Mouse (Mus musculus): ENCODE results near the gene Cdsn. TPM values are rescaled to one million over a fixed set of nuclear protein-coding genes. Genes with fewer than 3 reads are reported as not detected.

Gene Cdsn
- total and polyA plus RNA-seq, 2 experiments: not detected

DNA sequence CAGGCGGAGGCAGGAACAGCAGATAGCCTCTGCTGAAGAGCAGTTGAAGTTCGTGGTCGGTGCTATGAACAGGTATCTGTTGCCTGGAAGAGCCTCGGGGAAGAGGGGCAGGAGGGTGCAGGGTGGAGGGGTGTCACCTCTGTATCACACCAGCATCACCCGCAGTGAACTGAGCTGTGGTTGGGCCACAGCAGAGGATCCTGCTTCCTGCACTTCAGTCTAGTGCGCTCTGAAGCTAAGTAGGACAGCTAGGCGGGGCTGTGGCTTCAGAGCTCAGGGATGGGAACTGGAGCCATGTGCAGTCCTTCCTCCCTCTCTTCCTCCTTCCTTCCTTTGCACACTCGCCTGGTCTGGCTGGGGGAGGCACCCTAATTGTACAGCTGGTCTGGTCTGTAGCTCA, 25.3 kb upstream of the Cdsn start:
- no peaks in the 10 kb centered on the region for H3K4me1 ChIP-seq (ENCODE audit: control insufficient read depth, insufficient read depth, low read length)
- H3K27ac ChIP-seq (replicated peaks; ENCODE audit: insufficient read depth, low read depth, low read length): no peak overlapping the region
- TF ChIP-seq POLR2A (IDR thresholded peaks at IDR 0.05; ENCODE audit: extremely low read depth, insufficient read depth, low read length): no peak
- no peak for DNase-seq (ENCODE audit: extremely low read depth, low read depth, low spot score)
- H3K4me3 ChIP-seq (ENCODE audit: insufficient read depth, low read depth, low read length): no peak overlapping the region
- H3K79me2 ChIP-seq (ENCODE audit: control insufficient read depth, insufficient read depth, low read length): no peaks in the 10 kb centered on the region
- no peaks in the 10 kb centered on the region for H3K27me3 ChIP-seq (ENCODE audit: control insufficient read depth, insufficient read depth, low read length)
- 86% methylated on average over 8 of the region's 8 CpGs for WGBS
- no peaks in the 10 kb centered on the region for H3K36me3 ChIP-seq (ENCODE audit: control insufficient read depth, insufficient read depth, low read length)
- H3K9ac ChIP-seq (ENCODE audit: low read depth, low read length): no peak overlapping the region

DNA sequence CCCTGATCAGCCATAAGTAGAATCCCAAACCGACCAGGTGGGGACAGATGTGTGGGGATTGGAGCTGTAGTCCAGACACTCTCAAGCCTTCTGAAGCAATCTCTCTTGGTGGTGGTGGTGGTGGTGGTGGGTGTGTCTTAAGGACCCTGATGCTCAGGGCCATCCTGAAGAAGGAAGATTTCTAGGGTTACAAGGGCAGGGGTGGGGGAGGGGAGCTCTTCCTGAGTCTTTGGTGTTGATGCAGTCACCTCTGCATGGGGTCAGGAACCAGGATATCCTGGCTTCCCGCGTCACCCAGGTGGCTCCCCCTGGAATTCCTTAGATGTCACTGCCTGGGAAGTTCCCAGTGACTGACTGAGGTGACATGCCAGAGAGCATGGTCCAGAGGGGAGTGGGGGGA, 19.6 kb upstream of the Cdsn start:
- no peak overlapping the region for H3K27ac ChIP-seq (replicated peaks; ENCODE audit: insufficient read depth, low read depth, low read length)
- H3K79me2 ChIP-seq (ENCODE audit: control insufficient read depth, insufficient read depth, low read length): no peaks in the 10 kb centered on the region
- DNase-seq (ENCODE audit: extremely low read depth, low read depth, low spot score): no peak
- H3K36me3 ChIP-seq (ENCODE audit: control insufficient read depth, insufficient read depth, low read length): no peaks in the 10 kb centered on the region
- no peak overlapping the region for H3K9ac ChIP-seq (ENCODE audit: low read depth, low read length)
- 26% methylated on average over 3 of the region's 3 CpGs for WGBS
- no peaks in the 10 kb centered on the region for H3K4me1 ChIP-seq (ENCODE audit: control insufficient read depth, insufficient read depth, low read length)
- TF ChIP-seq CTCF (IDR thresholded peaks at IDR 0.05; ENCODE audit: low read depth, low read length) (no peak), POLR2A (IDR thresholded peaks at IDR 0.05; ENCODE audit: extremely low read depth, insufficient read depth, low read length) (no peak)
- no peaks in the 10 kb centered on the region for H3K27me3 ChIP-seq (ENCODE audit: control insufficient read depth, insufficient read depth, low read length)
- no peak overlapping the region for H3K4me3 ChIP-seq (ENCODE audit: insufficient read depth, low read depth, low read length)

DNA sequence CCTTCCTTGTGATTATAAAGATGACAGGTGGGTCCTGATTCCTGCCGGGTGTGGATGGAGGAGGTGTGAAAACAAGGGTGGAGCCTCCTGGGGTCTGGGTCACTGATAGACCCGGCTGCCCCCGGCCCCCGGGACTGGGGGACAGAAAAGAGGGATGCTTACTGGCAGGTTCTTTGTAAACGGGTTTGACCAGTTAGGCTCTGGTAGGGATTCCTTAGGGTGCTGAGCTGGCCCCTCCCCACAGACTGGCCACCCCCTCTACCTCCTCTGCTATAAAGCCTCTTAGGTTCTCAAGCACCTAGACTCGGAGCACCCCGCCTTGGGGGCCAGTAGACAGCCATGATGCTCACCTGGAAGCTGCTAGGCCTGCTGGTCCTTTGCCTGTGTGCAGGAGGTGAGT, 19.0 kb upstream of the Cdsn start, which contains the start of gene Psors1c2:
Psors1c2 (plus strand) TSS at position 301 of the 400 bp plus-strand sequence.
- Histone ChIP-seq H3K79me2 (ENCODE audit: control insufficient read depth, insufficient read depth, low read length) (no peaks in the 10 kb centered on the region), H3K9ac (ENCODE audit: low read depth, low read length) (no peak within 1 kb of the TSS)
- WGBS: 28% methylated on average over 7 of the region's 7 CpGs

DNA sequence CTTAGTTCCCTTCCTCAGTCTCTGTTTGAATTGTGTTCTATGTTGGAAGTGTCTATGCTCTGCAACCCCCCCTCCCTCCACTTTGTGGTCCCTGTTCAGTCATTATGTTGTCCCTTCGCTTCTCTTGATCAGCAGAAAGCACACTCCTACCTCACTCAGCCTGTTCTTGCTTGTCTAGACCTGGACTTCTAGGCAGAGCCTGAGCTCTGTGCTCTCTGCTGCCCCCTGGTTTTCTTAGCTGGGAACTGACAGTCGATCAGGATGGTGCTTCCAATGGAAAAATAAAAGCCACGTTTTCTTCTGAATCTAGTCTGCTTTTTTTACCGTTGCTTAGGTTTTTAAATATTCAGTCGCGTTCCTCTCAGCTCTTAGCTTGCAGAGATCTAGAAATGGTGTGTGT, 17.6 kb upstream of the Cdsn start:
- no peaks in the 10 kb centered on the region for H3K79me2 ChIP-seq (ENCODE audit: control insufficient read depth, insufficient read depth, low read length)
- TF ChIP-seq POLR2A (IDR thresholded peaks at IDR 0.05; ENCODE audit: extremely low read depth, insufficient read depth, low read length): no peak
- peak; percentile 79 for TF ChIP-seq CTCF (IDR thresholded peaks at IDR 0.05; ENCODE audit: low read depth, low read length)
- DNase-seq (ENCODE audit: extremely low read depth, low read depth, low spot score): peak; percentile 41
- H3K27me3 ChIP-seq (ENCODE audit: control insufficient read depth, insufficient read depth, low read length): no peaks in the 10 kb centered on the region
- H3K27ac ChIP-seq (replicated peaks; ENCODE audit: insufficient read depth, low read depth, low read length): no peak overlapping the region
- no peak overlapping the region for H3K9ac ChIP-seq (ENCODE audit: low read depth, low read length)
- H3K4me1 ChIP-seq (ENCODE audit: control insufficient read depth, insufficient read depth, low read length): no peaks in the 10 kb centered on the region
- no peaks in the 10 kb centered on the region for H3K36me3 ChIP-seq (ENCODE audit: control insufficient read depth, insufficient read depth, low read length)
- no peak overlapping the region for H3K4me3 ChIP-seq (ENCODE audit: insufficient read depth, low read depth, low read length)
- 7% methylated on average over 6 of the region's 6 CpGs for WGBS

More for the DNA sequence above, 19.0 kb upstream of the Cdsn start, which contains the start of gene Psors1c2:
- Histone ChIP-seq H3K4me3 (ENCODE audit: insufficient read depth, low read depth, low read length) (no peak within 1 kb of the TSS), H3K27ac (replicated peaks; ENCODE audit: insufficient read depth, low read depth, low read length) (no peak within 1 kb of the TSS), H3K36me3 (ENCODE audit: control insufficient read depth, insufficient read depth, low read length) (no peaks in the 10 kb centered on the region), H3K27me3 (ENCODE audit: control insufficient read depth, insufficient read depth, low read length) (no peaks in the 10 kb centered on the region), H3K4me1 (ENCODE audit: control insufficient read depth, insufficient read depth, low read length) (no peaks in the 10 kb centered on the region)
- DNase-seq (ENCODE audit: extremely low read depth, low read depth, low spot score): no peak
- TF ChIP-seq CTCF (IDR thresholded peaks at IDR 0.05; ENCODE audit: low read depth, low read length): no peak
- TF ChIP-seq POLR2A (IDR thresholded peaks at IDR 0.05; ENCODE audit: extremely low read depth, insufficient read depth, low read length): no peak

DNA sequence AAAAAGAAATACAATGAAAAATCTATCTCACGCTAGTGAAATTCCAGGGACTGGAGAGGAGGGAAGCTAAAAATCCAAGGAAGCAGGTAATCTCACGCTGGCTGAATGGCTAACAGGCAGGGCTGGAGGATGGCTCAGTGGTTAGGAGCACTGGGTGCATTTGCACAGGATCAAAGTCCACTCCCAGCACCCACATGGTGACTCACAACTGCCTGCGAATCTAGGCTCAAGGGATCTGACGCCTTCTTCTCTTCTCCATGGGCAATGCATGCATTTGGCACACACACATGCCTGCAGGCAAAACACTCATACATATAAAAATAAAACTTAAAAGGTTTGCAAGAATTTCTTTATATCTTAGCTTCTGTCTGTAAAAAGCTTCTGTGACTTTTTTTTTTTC, 14.5 kb upstream of the Cdsn start:
- H3K9ac ChIP-seq (ENCODE audit: low read depth, low read length): no peak overlapping the region
- H3K79me2 ChIP-seq (ENCODE audit: control insufficient read depth, insufficient read depth, low read length): no peaks in the 10 kb centered on the region
- TF ChIP-seq POLR2A (IDR thresholded peaks at IDR 0.05; ENCODE audit: extremely low read depth, insufficient read depth, low read length): no peak
- no peak for TF ChIP-seq CTCF (IDR thresholded peaks at IDR 0.05; ENCODE audit: low read depth, low read length)
- no peak for DNase-seq (ENCODE audit: extremely low read depth, low read depth, low spot score)
- no peaks in the 10 kb centered on the region for H3K27me3 ChIP-seq (ENCODE audit: control insufficient read depth, insufficient read depth, low read length)
- 86% methylated on average over 4 of the region's 4 CpGs for WGBS
- no peak overlapping the region for H3K4me3 ChIP-seq (ENCODE audit: insufficient read depth, low read depth, low read length)
- no peak overlapping the region for H3K27ac ChIP-seq (replicated peaks; ENCODE audit: insufficient read depth, low read depth, low read length)
- H3K4me1 ChIP-seq (ENCODE audit: control insufficient read depth, insufficient read depth, low read length): no peaks in the 10 kb centered on the region
- no peaks in the 10 kb centered on the region for H3K36me3 ChIP-seq (ENCODE audit: control insufficient read depth, insufficient read depth, low read length)

DNA sequence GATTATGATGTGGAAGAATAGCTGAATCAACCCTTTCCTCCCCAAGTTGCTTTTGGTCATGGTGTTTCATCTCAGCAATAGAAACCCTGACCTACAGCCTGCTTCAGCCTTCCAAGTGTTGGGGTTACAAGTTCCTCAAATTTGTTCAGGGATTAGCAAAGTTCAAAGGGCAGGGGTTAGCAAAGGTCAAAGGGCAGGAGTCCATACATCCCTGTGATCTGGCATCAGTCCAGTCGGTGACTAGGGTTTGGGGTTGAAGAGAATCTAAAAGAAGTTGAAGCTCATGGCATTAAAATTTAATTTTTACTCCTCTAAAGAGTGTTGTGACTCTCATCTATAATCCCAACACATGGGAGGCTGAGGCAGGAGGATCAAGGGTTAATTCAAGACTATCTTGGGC, 13.5 kb upstream of the Cdsn start:
- Histone ChIP-seq H3K4me3 (ENCODE audit: insufficient read depth, low read depth, low read length) (no peak overlapping the region), H3K79me2 (ENCODE audit: control insufficient read depth, insufficient read depth, low read length) (no peaks in the 10 kb centered on the region), H3K27ac (replicated peaks; ENCODE audit: insufficient read depth, low read depth, low read length) (no peak overlapping the region), H3K4me1 (ENCODE audit: control insufficient read depth, insufficient read depth, low read length) (no peaks in the 10 kb centered on the region), H3K9ac (ENCODE audit: low read depth, low read length) (no peak overlapping the region), H3K36me3 (ENCODE audit: control insufficient read depth, insufficient read depth, low read length) (no peaks in the 10 kb centered on the region), H3K27me3 (ENCODE audit: control insufficient read depth, insufficient read depth, low read length) (no peaks in the 10 kb centered on the region)
- TF ChIP-seq CTCF (IDR thresholded peaks at IDR 0.05; ENCODE audit: low read depth, low read length): no peak
- TF ChIP-seq POLR2A (IDR thresholded peaks at IDR 0.05; ENCODE audit: extremely low read depth, insufficient read depth, low read length): no peak
- DNase-seq (ENCODE audit: extremely low read depth, low read depth, low spot score): no peak
- 44% methylated on average over 1 of the region's 1 CpGs for WGBS

Data from liver, adult 2 months (tissue).